ENCODE assay signal across 8 mouse cellular contexts in the genomic region with DNA sequence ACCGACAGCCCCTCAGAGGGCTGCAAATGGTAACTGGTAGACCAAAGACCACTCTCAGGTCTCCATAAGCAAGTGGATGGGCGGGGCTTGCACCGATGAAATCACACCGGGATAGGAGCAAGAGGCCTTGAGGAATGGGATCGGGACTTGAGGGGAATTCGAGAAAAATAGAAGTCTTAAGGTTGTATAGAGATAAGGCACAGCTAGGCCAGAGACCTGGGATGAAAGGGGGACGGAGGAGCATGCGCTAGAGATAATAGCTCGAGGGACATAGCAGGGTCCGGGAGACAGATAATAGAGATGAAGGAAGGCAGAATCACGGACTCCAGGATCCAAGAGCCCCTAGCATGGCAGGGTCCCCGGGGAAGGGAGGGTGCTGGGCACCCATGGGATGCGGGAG. TPM values are rescaled to one million over a fixed set of nuclear protein-coding genes. Genes with fewer than 3 reads are reported as not detected.
DNase-seq lines count a peak whose midpoint lies in the region; ATAC-seq and TF ChIP-seq lines count a peak whose summit lies in the region.

No protein-coding gene starts in this region.

- peaks cover 17% of the 10 kb centered on the region for H3K79me2 ChIP-seq in MEL (ENCODE audit: control insufficient read depth, insufficient read depth, low read length, poor library complexity)

- H3K9me3 ChIP-seq in heart, embryonic 13.5 days = no peaks in the 10 kb centered on the region
- no peaks in the 10 kb centered on the region for H3K9me3 ChIP-seq in MEL (replicated peaks; ENCODE audit: insufficient read depth, low read length)
- H3K9me3 ChIP-seq in forebrain, embryonic 12.5 days = no peaks in the 10 kb centered on the region
- no peaks in the 10 kb centered on the region for H3K9me3 ChIP-seq in liver, embryonic 12.5 days (replicated peaks)

- WGBS in heart, embryonic 13.5 days = 1% methylated on average over 13 of the region's 13 CpGs
- WGBS in forebrain, embryonic 12.5 days = 0% methylated on average over 13 of the region's 13 CpGs
- WGBS in liver, embryonic 12.5 days (ENCODE audit: insufficient replicate concordance) = 1% methylated on average over 13 of the region's 13 CpGs

- peaks cover 39% of the 10 kb centered on the region for H3K36me3 ChIP-seq in heart, embryonic 13.5 days
- peaks cover 3 to 8% of the 10 kb centered on the region in 2 experiments for H3K36me3 ChIP-seq in MEL (ENCODE audit: control insufficient read depth in 1 of 2, insufficient read depth in 2 of 2, low read length in 2 of 2)
- H3K36me3 ChIP-seq in forebrain, embryonic 12.5 days (replicated peaks) = peaks cover 36% of the 10 kb centered on the region
- peaks cover 42% of the 10 kb centered on the region for H3K36me3 ChIP-seq in liver, embryonic 12.5 days

- H3K27me3 ChIP-seq in heart, embryonic 13.5 days (replicated peaks) = peaks cover 4% of the 10 kb centered on the region; the same call in 1 of the 2 replicates
- H3K27me3 ChIP-seq in MEL (ENCODE audit: control insufficient read depth in 1 of 2, insufficient read depth in 2 of 2, low read length in 2 of 2) = no peaks in the 10 kb centered on the region
- no peaks in the 10 kb centered on the region for H3K27me3 ChIP-seq in forebrain, embryonic 12.5 days
- peaks cover 9% of the 10 kb centered on the region for H3K27me3 ChIP-seq in liver, embryonic 12.5 days (replicated peaks)

- TF ChIP-seq CTCF in MEL (IDR thresholded peaks at IDR 0.05 in 2 of 3, conservative IDR thresholded peaks at IDR 0.05 in 1 of 3; ENCODE audit: control insufficient read depth in 1 of 3, insufficient read depth in 1 of 3, low read depth in 2 of 3, low read length in 3 of 3, poor library complexity in 1 of 3, severe bottlenecking in 1 of 3) = no peak

- peak overlapping the region; percentile 88 for H3K27ac ChIP-seq in heart, embryonic 13.5 days (replicated peaks)
- H3K27ac ChIP-seq in MEL (ENCODE audit: control insufficient read depth, low read depth, low read length) = no peak overlapping the region
- peak overlapping the region; percentile 97 for H3K27ac ChIP-seq in forebrain, embryonic 12.5 days
- H3K27ac ChIP-seq in liver, embryonic 12.5 days = peak overlapping the region; percentile 96

- H3K4me1 ChIP-seq in heart, embryonic 13.5 days = peaks cover 26% of the 10 kb centered on the region
- H3K4me1 ChIP-seq in MEL (ENCODE audit: control insufficient read depth in 1 of 2, insufficient read depth in 2 of 2, low read length in 2 of 2) = peaks cover 2 to 16% of the 10 kb centered on the region in 2 experiments; a peak in 3 of 4 replicates
- H3K4me1 ChIP-seq in forebrain, embryonic 12.5 days = peaks cover 29% of the 10 kb centered on the region
- H3K4me1 ChIP-seq in liver, embryonic 12.5 days = peaks cover 37% of the 10 kb centered on the region

- no peak for TF ChIP-seq EP300 in MEL (IDR thresholded peaks at IDR 0.05; ENCODE audit: low read depth in 1 of 2, low read length in 2 of 2)

- no peak for DNase-seq in heart, adult 11 months
- peak; percentile 66 for DNase-seq in MEL (ENCODE audit: low read depth, low spot score)
- peak; percentile 33 for DNase-seq in retina, postnatal 1 day
- DNase-seq in urinary bladder, adult 18-20 months (ENCODE audit: low spot score in 2 of 2) = no peak
- DNase-seq in frontal cortex, postnatal 36 days (ENCODE audit: low spot score in 2 of 2) = no peak

- no peak for ATAC-seq in heart, embryonic 13.5 days (ENCODE audit: extremely low read depth, insufficient number of reproducible peaks, low FRiP score, low TSS enrichment)
- peak; percentile 17 for ATAC-seq in forebrain, embryonic 12.5 days (ENCODE audit: low FRiP score)
- ATAC-seq in liver, embryonic 12.5 days = peak; percentile 50

- no peak for TF ChIP-seq POLR2A in MEL (IDR thresholded peaks at IDR 0.05; ENCODE audit: control insufficient read depth in 1 of 2, insufficient read depth in 1 of 2, low read depth in 1 of 2, low read length in 2 of 2, poor library complexity in 1 of 2)

- TF ChIP-seq RAD21 in MEL (IDR thresholded peaks at IDR 0.05; ENCODE audit: low read depth, low read length) = no peak

- H3K4me2 ChIP-seq in heart, embryonic 13.5 days = peak overlapping the region; percentile 93
- H3K4me2 ChIP-seq in forebrain, embryonic 12.5 days = peak overlapping the region; percentile 84
- peak overlapping the region; percentile 96 for H3K4me2 ChIP-seq in liver, embryonic 12.5 days

- peak overlapping the region; percentile 88 for H3K4me3 ChIP-seq in heart, embryonic 13.5 days
- peak overlapping the region; percentile 84 to 89 for H3K4me3 ChIP-seq in MEL (ENCODE audit: control insufficient read depth in 1 of 2, insufficient read depth in 1 of 2, low read depth in 2 of 2, low read length in 2 of 2)
- peak overlapping the region; percentile 98 for H3K4me3 ChIP-seq in forebrain, embryonic 12.5 days (replicated peaks)
- H3K4me3 ChIP-seq in liver, embryonic 12.5 days = peak overlapping the region; percentile 85

- H3K9ac ChIP-seq in heart, embryonic 13.5 days = peak overlapping the region; percentile 96
- H3K9ac ChIP-seq in MEL (ENCODE audit: control insufficient read depth, low read depth, low read length, poor library complexity, severe bottlenecking) = peak overlapping the region; percentile 90
- H3K9ac ChIP-seq in forebrain, embryonic 12.5 days = peak overlapping the region; percentile 99
- H3K9ac ChIP-seq in liver, embryonic 12.5 days = peak overlapping the region; percentile 98

TF ChIP-seq in MEL, 35 proteins besides CTCF, POLR2A, EP300 and RAD21:
- peak; percentile 79 for TF ChIP-seq NRF1 (IDR thresholded peaks at IDR 0.05; ENCODE audit: insufficient read depth, low read depth, low read length, poor library complexity, severe bottlenecking)
- TF ChIP-seq MEF2A (IDR thresholded peaks at IDR 0.05; ENCODE audit: extremely low read depth, insufficient replicate concordance, low read depth, low read length, poor library complexity, severe bottlenecking) = no peak
- TF ChIP-seq GATA1 (IDR thresholded peaks at IDR 0.05; ENCODE audit: low read depth, low read length) = peak; percentile 65

RNA-seq across cellular contexts. Expression of a gene that starts 0.8 kb away (rescaled TPM):
- 151 and 166 TPM in 2 replicates for polyA plus RNA-seq in heart, embryonic 13.5 days (2015; fragmentation: Nextera tagmentation; extraction: Ambion mirVana)
- total RNA-seq in MEL (2012; rRNA removed) = 282 and 337 TPM in 2 replicates
- 1,000 to 10,000 TPM in 1 of 2 experiments, 100 to 1,000 TPM in 1; 280 to 3,830 TPM for polyA plus RNA-seq in MEL (2012; ENCODE audit: insufficient read depth in 1 of 2, insufficient read length in 2 of 2, low read depth in 1 of 2, low replicate concordance in 2 of 2, missing spikeins in 1 of 2)
- polyA plus RNA-seq in forebrain, embryonic 12.5 days (2016; fragmentation: Nextera tagmentation; extraction: Ambion mirVana) = 403 and 431 TPM in 2 replicates
- polyA plus RNA-seq in liver, embryonic 12.5 days (2016; fragmentation: Nextera tagmentation; extraction: Ambion mirVana) = 200 and 207 TPM in 2 replicates

RNA-seq across cellular contexts. Expression of a gene that starts 10.8 kb away (rescaled TPM):
- polyA plus RNA-seq in heart, embryonic 13.5 days (2015; fragmentation: Nextera tagmentation; extraction: Ambion mirVana) = 14.4 and 14.9 TPM in 2 replicates
- total RNA-seq in MEL (2012; rRNA removed) = 48.2 and 147 TPM in 2 replicates
- under 1 TPM in 1 of 2 experiments, not detected in 1; 0.21 TPM for polyA plus RNA-seq in MEL (2012; ENCODE audit: insufficient read depth in 1 of 2, insufficient read length in 2 of 2, low read depth in 1 of 2, low replicate concordance in 2 of 2, missing spikeins in 1 of 2)
- 185 and 187 TPM in 2 replicates for polyA plus RNA-seq in forebrain, embryonic 12.5 days (2016; fragmentation: Nextera tagmentation; extraction: Ambion mirVana)
- 5.3 and 5.7 TPM in 2 replicates for polyA plus RNA-seq in liver, embryonic 12.5 days (2016; fragmentation: Nextera tagmentation; extraction: Ambion mirVana)

RNA-seq across cellular contexts. Expression of a gene that starts 16.6 kb away (rescaled TPM):
- 26.4 and 28.5 TPM in 2 replicates for polyA plus RNA-seq in heart, embryonic 13.5 days (2015; fragmentation: Nextera tagmentation; extraction: Ambion mirVana)
- 184 and 300 TPM in 2 replicates for total RNA-seq in MEL (2012; rRNA removed)
- under 1 TPM in 1 of 2 experiments, not detected in 1; 0.42 TPM for polyA plus RNA-seq in MEL (2012; ENCODE audit: insufficient read depth in 1 of 2, insufficient read length in 2 of 2, low read depth in 1 of 2, low replicate concordance in 2 of 2, missing spikeins in 1 of 2)
- 91.9 and 92.9 TPM in 2 replicates for polyA plus RNA-seq in forebrain, embryonic 12.5 days (2016; fragmentation: Nextera tagmentation; extraction: Ambion mirVana)
- 14.3 and 16.9 TPM in 2 replicates for polyA plus RNA-seq in liver, embryonic 12.5 days (2016; fragmentation: Nextera tagmentation; extraction: Ambion mirVana)

RNA-seq across cellular contexts. Expression of a gene that starts 16.6 kb away (rescaled TPM):
- 0.43 and 0.76 TPM in 2 replicates for polyA plus RNA-seq in heart, embryonic 13.5 days (2015; fragmentation: Nextera tagmentation; extraction: Ambion mirVana)
- 0.50 and 0.52 TPM in 2 replicates for total RNA-seq in MEL (2012; rRNA removed)
- polyA plus RNA-seq in MEL (2012; ENCODE audit: insufficient read depth in 1 of 2, insufficient read length in 2 of 2, low read depth in 1 of 2, low replicate concordance in 2 of 2, missing spikeins in 1 of 2) = under 1 TPM in 1 of 2 experiments, not detected in 1; 0.82 TPM
- 0.89 and 1.0 TPM in 2 replicates for polyA plus RNA-seq in forebrain, embryonic 12.5 days (2016; fragmentation: Nextera tagmentation; extraction: Ambion mirVana)
- 0.07 and 0.13 TPM in 2 replicates for polyA plus RNA-seq in liver, embryonic 12.5 days (2016; fragmentation: Nextera tagmentation; extraction: Ambion mirVana)

RNA-seq across cellular contexts. Expression of a gene that starts 20.2 kb away (rescaled TPM):
- polyA plus RNA-seq in heart, embryonic 13.5 days (2015; fragmentation: Nextera tagmentation; extraction: Ambion mirVana) = 0.16 and 0.41 TPM in 2 replicates
- 0.62 and 1.7 TPM in 2 replicates for total RNA-seq in MEL (2012; rRNA removed)
- polyA plus RNA-seq in MEL (2012; ENCODE audit: insufficient read depth in 1 of 2, insufficient read length in 2 of 2, low read depth in 1 of 2, low replicate concordance in 2 of 2, missing spikeins in 1 of 2) = under 1 TPM in 1 of 2 experiments, not detected in 1; 0.92 TPM
- polyA plus RNA-seq in forebrain, embryonic 12.5 days (2016; fragmentation: Nextera tagmentation; extraction: Ambion mirVana) = 0.08 TPM in 1 of 2 replicates, not detected in the other
- 9.5 and 10.9 TPM in 2 replicates for polyA plus RNA-seq in liver, embryonic 12.5 days (2016; fragmentation: Nextera tagmentation; extraction: Ambion mirVana)

Comparison
In these comparisons a context has a peak if more than half of its experiments do, and no peak if none do; other contexts are left out.
1. DNase-seq: peak in MEL (single experiment) and retina, postnatal 1 day (single experiment); none in heart, adult 11 months (single experiment), urinary bladder, adult 18-20 months (0 of 2) and frontal cortex, postnatal 36 days (0 of 2).
2. RNA of a gene that starts 16.6 kb away (polyA plus RNA-seq): 91.9 to 92.9 TPM in forebrain, embryonic 12.5 days, 26.4 to 28.5 TPM in heart, embryonic 13.5 days and 14.3 to 16.9 TPM in liver, embryonic 12.5 days; 0.42 TPM in MEL; every median in the first group is over 10 times any median in the second.
3. Peak in every context shown above with its lines, with median percentiles within 50 percentile points of each other: H3K4me2 ChIP-seq, H3K4me3 ChIP-seq and H3K9ac ChIP-seq.